Mouse (Mus musculus): Measurements from ENCODE around the gene Crabp1.

DNA sequence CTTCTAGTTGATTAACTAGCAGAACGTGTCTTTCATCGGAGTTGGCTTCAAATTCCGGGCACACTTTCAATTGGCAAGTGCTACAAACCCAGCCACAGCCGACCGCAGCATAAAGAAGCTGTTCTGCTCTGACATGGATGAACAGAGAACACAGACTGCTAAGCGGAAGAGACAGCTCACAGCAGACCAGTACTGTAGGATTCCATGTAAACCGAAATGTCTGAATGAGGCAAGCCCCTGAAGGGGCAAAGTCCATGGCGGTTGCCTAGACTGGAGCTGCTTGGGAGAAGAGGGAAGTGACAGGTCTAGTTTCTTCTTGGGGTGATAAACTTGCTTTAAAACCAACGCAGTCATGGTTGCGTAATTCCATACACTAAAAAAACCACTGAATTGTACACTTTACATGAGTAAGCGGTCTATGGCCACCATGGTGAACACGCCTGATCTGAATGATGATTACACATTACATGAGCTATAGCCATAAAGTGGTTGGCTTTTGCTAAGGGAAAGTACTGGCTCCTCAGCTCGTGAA is 12.0 kb downstream of the Crabp1 start:
- TF ChIP-seq CTCF (conservative IDR thresholded peaks at IDR 0.05; ENCODE audit: insufficient read depth, insufficient read length, low read depth, low read length) = no peak
- no peak for TF ChIP-seq POLR2A (IDR thresholded peaks at IDR 0.05; ENCODE audit: low read depth, low read length)

All from kidney, adult 2 months (tissue).